Comparison of ENCODE assay signal across 8 mouse cellular contexts in the genomic region with DNA sequence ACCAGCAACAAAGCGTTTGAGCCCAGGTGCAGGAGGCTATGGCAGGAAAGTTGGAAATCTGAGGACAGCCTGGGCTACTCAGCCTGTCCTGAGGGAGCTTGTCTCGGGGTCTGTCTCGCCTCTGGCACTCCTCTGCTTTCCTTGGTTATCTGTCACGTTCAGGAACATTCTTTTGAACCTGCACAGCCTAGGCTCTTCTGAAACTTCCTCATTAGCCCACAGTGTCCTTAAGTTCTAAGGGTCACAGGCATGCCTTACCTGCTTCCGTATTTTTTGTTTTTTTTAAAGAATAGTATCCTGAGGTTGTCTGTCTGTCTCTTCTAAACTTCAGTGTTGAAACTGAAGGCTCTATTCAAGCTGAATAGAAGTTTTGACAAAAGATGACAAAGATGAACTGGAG. TPM values are rescaled to one million over a fixed set of nuclear protein-coding genes. Genes with fewer than 3 reads are reported as not detected.
DNase-seq lines count a peak whose midpoint lies in the region; ATAC-seq lines count a peak whose summit lies in the region.

A gene (minus strand): TSS at position 199 of the 400 bp plus-strand sequence.

- H3K4me2 ChIP-seq in neural tube, embryonic 15.5 days = no peak within 1 kb of the TSS
- H3K4me2 ChIP-seq in heart, embryonic 11.5 days = no peak within 1 kb of the TSS; the same call in 1 of the 2 replicates

- no peak for DNase-seq in adrenal gland, adult 18-20 months (ENCODE audit: low spot score in 2 of 2)
- DNase-seq in adrenal gland, adult (ENCODE audit: inconsistent age in 2 of 2, low spot score in 1 of 2) = no peak
- peak; percentile 7 for DNase-seq in neural tube, embryonic 10.5 days (ENCODE audit: extremely low spot score, low spot score)
- DNase-seq in limb, embryonic 10.5 days (ENCODE audit: low spot score) = no peak
- DNase-seq in right cerebral cortex, postnatal 25 days = no peak
- no peak for DNase-seq in right cerebral cortex, adult 18-20 months

- WGBS in neural tube, embryonic 15.5 days = 71% methylated on average over 5 of the region's 5 CpGs
- 38% methylated on average over 5 of the region's 5 CpGs for WGBS in heart, embryonic 11.5 days (ENCODE audit: insufficient replicate concordance)
- WGBS in limb, embryonic 10.5 days = 54% methylated on average over 5 of the region's 5 CpGs

- ATAC-seq in neural tube, embryonic 15.5 days (ENCODE audit: low FRiP score) = no peak
- ATAC-seq in heart, embryonic 11.5 days (replicated peaks; ENCODE audit: insufficient number of reproducible peaks, low FRiP score, low TSS enrichment) = no peak

- no peak within 1 kb of the TSS for H3K4me3 ChIP-seq in neural tube, embryonic 15.5 days (replicated peaks)
- no peak within 1 kb of the TSS for H3K4me3 ChIP-seq in heart, embryonic 11.5 days (ENCODE audit: low read depth, low read length)
- no peak within 1 kb of the TSS for H3K4me3 ChIP-seq in limb, embryonic 10.5 days

- H3K27ac ChIP-seq in neural tube, embryonic 15.5 days (replicated peaks) = no peak within 1 kb of the TSS
- H3K27ac ChIP-seq in heart, embryonic 11.5 days (ENCODE audit: low read depth, low read length) = no peak within 1 kb of the TSS
- no peak within 1 kb of the TSS for H3K27ac ChIP-seq in limb, embryonic 10.5 days

- no peaks in the 10 kb centered on the region for H3K36me3 ChIP-seq in neural tube, embryonic 15.5 days
- H3K36me3 ChIP-seq in heart, embryonic 11.5 days (ENCODE audit: control insufficient read depth, insufficient read depth, low read length) = no peaks in the 10 kb centered on the region
- H3K36me3 ChIP-seq in limb, embryonic 10.5 days = no peaks in the 10 kb centered on the region

- H3K9ac ChIP-seq in neural tube, embryonic 15.5 days (replicated peaks) = no peak within 1 kb of the TSS
- 0 out of 2 replicates have a peak within 1 kb of the TSS, but pooled peaks have one; percentile 6 for H3K9ac ChIP-seq in heart, embryonic 11.5 days (ENCODE audit: low read depth, low read length)

- H3K27me3 ChIP-seq in neural tube, embryonic 15.5 days (replicated peaks) = no peaks in the 10 kb centered on the region
- H3K27me3 ChIP-seq in heart, embryonic 11.5 days (ENCODE audit: control insufficient read depth, insufficient read depth, low read length) = no peaks in the 10 kb centered on the region
- no peaks in the 10 kb centered on the region for H3K27me3 ChIP-seq in limb, embryonic 10.5 days (ENCODE audit: low read depth, poor library complexity, severe bottlenecking)

- H3K4me1 ChIP-seq in neural tube, embryonic 15.5 days = no peaks in the 10 kb centered on the region
- H3K4me1 ChIP-seq in heart, embryonic 11.5 days (ENCODE audit: control insufficient read depth, insufficient read depth, low read length) = peaks cover 14% of the 10 kb centered on the region
- H3K4me1 ChIP-seq in limb, embryonic 10.5 days = peaks cover 7% of the 10 kb centered on the region

- no peaks in the 10 kb centered on the region for H3K9me3 ChIP-seq in neural tube, embryonic 15.5 days (replicated peaks)
- no peaks in the 10 kb centered on the region for H3K9me3 ChIP-seq in heart, embryonic 11.5 days (replicated peaks; ENCODE audit: control insufficient read depth, low read length)
- H3K9me3 ChIP-seq in limb, embryonic 10.5 days (replicated peaks) = no peaks in the 10 kb centered on the region

RNA-seq across cellular contexts. Expression of the gene that starts here (rescaled TPM):
- 100 to 1,000 TPM; 196 to 437 TPM for total RNA-seq in adrenal gland, adult 18-20 months (2021)
- polyA plus RNA-seq in neural tube, embryonic 15.5 days (2015; fragmentation: Nextera tagmentation; extraction: Ambion mirVana) = 8.7 and 11.9 TPM in 2 replicates
- polyA plus RNA-seq in heart, embryonic 11.5 days (2014; fragmentation: Nextera tagmentation; extraction: Ambion mirVana) = 41.1 and 43.4 TPM in 2 replicates
- polyA plus RNA-seq in limb, embryonic 10.5 days (2016; fragmentation: Nextera tagmentation; extraction: Ambion mirVana) = 11.3 and 14.4 TPM in 2 replicates
